Mouse (Mus musculus) ovary, postnatal 14 days (tissue): ENCODE measurements around the gene Sel1l3.

Experiments
- DNase-seq: peaks from one replicate; pipeline ENCODE4 v3.0.0; 2022; ENCODE audit warnings: low spot score

Sel1l3 gene

DNA sequence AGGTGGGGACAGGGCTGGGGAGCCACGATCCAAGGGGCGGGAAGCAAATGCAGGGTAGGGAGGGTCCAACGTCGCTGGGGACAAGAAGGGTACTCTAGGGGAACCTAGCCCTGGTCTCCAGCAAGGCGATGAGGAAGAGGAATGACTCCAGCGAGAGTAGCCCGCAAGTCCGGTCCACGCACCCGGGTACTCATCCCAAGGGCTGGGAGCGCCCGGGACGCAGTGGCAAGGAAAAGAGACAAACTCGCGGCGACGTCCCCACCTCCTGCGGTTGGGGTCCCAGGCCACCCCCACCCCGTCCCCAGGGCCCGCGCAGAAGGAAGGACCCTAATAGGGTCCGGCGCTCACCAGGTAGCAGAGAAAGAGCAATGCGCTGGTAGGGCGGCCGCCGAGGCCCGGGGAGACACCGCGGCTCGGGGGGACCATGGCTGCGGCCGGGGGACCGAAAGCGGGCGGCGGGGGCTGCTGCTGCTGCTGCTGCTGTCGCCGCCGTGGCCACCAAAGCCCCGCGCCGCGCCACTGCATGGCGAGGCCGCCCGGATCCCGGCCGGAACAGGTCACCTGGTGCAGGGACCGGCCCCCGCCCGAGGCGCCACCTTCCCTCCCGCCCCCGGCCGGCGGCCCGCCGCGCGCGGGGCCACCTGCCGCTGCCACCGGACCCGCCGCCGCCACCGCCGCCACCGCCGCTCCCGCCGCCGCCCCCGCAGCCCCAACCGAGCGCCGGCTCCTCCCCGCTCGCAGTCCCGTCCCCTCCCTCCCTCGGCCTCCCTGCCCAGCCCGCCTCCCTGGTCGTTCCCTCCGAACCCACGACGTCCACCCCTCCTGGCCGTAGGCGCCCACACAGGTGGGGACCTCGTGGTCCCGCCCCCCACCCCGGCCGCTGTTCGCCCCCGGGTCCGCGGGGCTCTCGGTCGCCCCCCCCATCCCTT lies 681 bp downstream of the Sel1l3 start:
- no peak for DNase-seq

DNA sequence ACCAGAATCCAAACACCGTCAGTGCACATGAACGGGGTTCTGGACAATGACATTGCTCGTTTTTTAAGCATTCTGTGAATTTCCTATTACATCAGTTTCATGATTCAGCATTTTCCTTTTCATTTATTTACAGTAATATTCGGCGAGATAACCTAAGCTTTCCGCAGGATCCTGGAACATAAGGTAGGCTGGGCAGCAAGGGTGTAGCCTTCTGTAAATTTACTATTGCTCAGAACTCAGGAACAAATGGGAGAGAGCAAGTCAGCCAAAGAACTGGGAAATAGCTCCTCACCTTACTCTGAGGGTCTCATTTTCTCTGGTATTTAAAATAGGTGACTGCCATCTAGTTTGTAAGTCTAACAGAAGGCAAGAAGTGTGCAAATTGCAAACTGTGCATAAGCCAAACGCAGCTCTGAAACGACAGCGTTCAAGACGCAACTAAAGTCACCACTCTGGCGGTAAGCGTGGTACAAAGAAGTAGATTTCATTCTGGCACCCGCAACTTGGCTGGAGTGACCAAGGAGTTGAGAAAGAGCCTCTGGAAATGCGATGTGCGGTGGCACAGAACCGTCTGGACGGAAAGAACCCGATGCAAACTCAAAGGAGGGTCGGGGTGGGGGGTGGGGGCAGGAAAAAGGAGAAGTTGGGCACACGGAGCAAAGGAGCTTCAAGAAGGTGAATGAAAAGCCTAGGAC lies 1.5 kb downstream of the Sel1l3 start:
- no peak for DNase-seq

DNA sequence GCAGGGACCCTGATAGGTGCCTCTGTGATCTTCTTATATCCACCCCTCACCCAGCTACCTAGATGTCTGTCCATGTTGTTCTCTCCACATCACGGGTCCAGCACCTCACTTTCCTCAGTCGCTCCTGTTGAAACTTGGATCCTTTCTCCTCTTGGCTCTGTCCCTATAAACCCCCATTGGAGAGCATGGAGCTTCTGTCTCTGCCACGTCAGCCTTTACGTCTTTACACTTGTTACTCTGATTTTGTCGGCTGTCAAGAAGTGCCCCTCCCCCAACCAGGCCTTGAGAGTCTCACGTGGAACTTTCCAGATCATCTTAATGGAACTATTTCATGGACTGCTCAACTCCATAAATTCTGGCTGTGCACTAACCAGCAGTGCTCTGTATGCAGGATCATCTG lies 2.5 kb downstream of the Sel1l3 start:
- no peak for DNase-seq

DNA sequence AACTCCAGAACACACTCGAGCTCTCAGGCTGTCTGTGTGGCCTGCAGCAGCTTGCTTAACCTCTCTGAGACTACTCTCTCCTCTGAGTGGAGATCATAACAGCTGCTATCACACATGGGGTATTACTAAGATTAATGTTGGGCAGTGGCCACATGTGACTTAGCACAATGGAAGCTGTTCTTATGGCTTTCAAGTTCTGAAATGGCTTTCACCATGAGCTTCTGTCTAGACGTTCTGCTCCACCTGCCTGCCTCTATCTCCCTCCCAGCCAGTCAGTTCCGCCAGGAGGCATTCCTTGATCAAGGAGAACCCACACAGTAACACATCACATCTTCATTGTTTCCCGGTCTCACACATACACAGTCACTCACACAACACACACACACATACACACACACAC lies 3.2 kb downstream of the Sel1l3 start:
- DNase-seq: no peak

DNA sequence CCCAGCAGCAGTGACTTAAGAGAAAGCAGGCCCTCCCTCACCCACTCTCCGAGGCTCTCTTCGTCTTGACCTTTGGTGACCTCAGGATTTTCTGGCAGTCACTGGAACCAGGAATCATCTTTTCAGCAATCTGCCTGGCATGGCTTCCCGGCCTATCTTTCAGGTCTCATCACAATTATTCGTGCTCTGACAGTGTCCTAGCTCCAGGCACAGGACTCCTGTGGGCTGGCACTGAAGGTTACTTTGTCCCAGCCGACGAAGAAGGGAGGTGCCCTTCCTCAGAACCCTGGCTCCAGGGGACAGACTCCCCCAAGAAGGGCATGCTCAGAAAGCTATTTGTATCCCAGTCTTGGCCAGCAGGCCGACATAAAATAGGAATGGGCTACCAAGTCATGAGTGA lies 4.0 kb downstream of the Sel1l3 start:
- DNase-seq: no peak

DNA sequence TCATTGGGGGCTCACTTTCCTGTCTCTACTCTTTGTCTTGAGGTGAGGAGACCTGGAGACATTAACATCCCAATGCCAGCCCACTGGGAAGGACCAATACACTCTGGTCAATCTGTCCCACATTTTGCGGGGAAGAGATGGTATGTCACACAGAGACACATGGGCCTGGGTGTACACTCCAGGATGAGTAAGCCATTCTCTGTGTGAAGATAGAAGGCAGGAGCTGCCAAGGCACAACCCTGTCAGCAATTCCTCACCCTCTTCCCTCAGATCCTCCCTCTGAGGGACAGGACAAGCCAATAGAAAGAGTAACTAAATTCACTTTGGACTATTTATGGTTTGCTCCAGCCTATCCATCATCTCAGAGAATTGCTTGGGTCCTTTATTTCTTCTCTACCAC lies 5.0 kb downstream of the Sel1l3 start:
- no peak for DNase-seq

DNA sequence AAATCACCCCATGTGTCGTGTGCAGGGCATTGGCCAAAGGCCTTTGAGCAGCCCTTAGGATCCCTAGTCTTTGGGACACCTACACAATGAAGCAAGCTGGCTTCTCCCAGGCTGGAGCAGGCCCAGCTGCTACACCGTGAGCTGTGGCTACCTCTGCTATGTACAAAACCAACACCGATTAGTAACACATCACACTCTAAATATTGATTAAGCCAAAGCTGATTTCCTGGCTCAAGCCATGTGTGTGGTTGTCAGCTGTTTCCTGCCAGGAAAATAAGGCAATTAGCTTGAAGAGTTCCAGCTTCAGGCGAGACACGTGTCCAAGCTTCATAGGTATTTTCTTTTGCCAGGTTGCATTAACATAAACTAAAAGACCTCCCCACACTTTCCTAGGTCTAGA lies 7.2 kb downstream of the Sel1l3 start:
- no peak for DNase-seq

DNA sequence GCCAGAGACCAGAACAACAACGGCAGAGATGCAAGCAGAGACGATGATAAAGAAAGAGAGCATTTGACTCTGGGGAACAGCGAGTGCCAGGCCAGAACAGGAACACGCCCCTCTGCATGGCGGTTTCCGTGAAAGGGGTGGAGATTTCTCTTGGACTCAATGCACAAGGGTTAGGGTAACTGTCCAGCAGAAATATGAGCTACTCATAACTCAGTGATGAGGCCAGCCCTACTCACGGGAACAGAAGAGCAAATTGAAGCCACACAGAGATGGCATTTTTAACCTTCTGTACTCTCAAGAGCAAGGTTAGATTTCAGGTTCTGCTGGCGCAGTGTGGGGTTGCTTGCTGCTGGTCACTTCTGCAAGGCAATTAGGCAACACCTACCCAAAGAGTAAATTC lies 11.0 kb downstream of the Sel1l3 start:
- DNase-seq: no peak

DNA sequence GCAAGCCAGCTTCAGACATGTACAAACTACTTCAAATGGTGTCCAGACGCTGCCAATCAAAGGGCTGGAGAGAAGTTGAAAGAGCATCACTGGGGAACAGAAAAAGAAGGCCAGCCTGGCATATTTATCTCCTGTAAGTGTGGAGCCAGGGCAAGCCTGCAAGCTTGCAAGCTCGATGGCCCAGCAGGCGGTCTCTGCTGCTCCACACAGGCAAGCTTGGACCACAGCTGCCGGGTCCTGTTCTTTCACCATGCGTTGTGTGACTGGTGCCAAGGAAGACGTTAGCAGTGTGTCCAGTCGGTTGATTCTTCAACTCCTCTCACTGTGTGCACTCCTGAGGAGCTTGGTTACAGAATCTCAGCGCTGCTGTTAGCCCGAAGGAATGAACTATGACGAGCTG lies 12.9 kb downstream of the Sel1l3 start:
- DNase-seq: no peak

DNA sequence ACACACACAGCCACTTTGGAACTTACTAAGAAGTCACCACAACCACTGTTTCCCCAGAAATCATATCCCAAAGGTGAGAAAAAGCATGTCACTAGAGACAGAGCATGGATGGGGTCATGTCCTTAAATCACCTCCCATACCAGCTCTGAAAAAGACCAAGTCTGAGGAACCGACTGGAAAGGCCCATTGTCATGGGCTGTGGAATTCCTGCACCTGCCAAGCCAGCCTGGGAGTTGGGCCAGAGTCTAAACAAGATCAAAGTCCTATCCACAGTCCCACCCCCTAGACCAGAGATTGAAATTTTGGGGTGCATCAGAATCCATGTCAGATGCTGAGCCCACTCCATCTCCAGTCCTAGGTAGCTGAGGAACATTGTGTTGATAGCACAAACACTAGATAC lies 15.3 kb downstream of the Sel1l3 start:
- DNase-seq: no peak

DNA sequence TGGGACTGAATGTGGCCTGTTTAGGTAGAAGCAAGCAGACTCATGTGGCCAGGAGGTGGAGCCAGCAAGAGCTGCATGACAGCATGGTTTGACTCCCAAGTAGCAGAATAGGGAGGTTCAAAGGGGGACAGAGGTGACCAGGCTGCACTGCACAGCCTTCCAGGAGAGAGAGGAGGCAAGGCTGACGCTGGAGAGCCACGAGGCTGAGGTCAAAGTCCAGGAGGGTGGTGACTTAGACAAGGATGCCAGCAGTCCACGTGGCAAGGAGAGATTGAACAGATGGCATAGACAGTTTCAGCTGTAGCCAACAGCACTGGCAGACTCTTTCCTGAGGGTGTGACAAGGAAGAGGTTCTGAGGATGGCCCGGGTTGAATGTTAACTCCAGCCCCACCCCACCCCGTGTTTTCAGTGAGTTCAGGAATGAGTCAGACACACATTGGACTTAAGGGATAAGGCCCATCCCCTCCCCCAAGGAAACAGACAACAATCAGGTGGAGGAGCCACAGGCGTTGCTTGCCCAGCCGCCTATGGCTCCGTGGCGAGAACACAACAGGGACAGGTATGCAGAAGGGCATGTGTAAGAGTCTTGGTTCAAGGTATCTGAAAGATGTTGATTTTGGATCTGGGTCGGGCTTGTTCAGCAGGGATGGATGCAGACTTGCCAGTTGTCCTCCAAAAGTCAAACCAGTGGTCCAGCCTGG lies 17.2 kb downstream of the Sel1l3 start:
- DNase-seq: no peak

DNA sequence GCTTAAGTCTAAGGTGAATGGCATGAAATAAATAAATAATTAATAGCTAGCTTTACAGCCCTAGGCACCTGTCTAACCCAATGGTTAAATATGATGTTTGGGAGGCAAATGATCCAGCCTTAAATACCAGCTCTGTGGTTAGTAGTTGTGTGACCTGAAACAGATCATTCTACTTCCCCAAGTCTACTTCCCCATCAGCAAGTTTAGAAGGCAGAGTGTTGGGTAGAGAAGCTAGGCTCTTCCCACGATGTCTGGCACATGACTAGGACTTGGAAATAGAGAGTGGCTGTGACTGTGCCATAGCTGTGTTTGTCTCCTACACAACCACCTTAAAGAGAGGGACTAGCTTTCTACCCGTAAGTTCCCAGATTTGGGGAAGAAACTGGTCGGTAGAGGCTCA lies 18.9 kb downstream of the Sel1l3 start:
- DNase-seq: no peak

DNA sequence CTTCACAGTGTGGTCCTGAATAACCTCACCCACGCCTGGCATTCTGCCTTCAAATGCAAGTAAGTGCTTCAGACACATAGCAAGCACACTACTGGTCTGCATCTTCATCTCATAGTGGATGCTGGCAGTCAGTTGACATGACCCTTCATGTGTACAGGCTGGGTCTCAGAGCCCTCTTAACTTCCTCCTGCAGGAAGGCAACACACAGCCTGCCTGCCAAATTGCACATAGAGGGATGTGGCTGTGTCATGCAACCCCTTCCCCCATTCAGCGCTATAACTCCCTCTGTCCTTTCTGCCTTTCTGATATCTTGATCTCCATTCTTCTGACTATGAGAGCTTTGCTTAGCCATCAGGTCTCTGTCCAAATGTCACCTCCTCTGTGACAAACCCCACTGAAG lies 19.3 kb downstream of the Sel1l3 start:
- no peak for DNase-seq

DNA sequence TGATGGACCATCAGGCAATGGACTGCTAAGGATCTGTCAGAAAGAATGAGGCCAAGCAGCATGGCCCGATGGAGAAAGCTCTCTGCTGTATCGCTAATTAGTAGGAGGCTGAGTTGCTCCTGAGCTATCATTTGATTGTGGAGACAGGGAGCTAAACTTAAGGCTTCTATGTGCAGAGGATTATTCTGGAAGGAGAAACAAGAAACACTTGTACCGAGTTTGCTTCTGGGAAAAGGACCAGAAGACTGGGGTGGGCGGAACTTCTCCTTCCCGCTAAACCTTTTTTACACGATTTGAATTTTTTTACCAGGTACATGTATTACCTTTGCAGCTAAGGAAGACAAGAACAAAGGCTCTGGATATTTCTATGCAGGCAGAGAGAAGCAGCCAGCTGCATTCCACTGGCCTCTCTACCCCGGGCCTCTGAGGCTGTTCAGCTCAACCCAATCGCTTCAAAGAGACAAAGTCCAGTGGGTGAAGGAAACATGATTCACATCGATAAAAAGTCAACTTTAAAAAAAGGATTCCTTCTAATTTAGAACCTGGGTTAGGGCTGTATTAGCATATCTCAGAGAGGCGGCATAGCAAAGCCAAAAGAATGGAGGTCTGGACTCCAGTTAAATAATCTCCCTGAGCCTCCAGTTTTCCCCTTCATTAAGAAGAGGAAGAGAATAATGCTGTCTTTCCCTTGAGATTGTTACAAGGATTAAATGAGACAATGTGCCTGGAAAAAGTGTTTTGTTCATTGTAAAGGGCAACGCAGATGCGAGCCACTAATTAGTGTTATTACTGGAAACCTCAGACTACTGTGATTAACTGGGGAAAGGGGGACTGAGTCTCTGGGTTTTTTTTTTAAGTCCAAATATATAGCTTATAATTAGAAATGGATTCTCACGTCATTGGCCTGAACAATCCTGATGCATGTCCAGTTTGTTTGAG lies 20.4 kb downstream of the Sel1l3 start:
- no peak for DNase-seq

DNA sequence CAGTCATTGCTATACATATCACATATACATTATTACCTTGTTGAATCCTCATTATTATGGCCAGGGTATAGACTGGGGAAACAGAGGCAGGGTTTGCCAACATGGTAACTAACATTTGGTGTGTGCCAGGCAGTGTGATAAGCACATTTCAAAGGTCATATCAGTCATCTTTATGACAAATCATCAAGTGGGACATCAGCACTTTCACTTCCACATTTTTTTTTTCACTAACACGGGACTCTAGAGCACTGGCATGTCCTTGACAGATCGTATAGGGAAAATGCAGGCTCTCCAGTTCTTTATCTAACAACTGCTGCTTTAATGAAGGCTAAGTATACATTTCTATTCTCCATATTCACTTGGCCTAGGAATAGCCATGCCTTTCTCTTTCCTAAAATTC lies 25.1 kb downstream of the Sel1l3 start:
- no peak for DNase-seq

DNA sequence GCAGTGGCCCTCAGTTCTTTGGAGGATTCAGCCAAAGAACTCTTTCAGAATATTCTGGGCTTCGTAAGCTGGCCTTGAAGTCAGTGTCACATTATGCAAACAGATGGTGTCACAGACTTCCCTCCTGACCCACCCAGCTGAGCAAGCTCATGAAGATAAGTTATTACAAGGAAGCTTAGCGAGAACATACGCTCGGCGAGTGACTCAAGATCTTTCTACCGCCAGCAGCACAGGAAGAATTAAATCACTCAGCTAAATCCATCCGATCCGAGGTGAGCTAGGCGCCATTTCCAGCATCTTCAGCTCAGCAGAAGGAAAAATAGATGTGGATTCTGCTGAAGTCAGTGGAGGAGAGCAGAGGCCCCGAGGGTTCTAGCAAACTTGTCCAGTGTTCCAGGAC lies 26.5 kb downstream of the Sel1l3 start:
- DNase-seq: no peak

DNA sequence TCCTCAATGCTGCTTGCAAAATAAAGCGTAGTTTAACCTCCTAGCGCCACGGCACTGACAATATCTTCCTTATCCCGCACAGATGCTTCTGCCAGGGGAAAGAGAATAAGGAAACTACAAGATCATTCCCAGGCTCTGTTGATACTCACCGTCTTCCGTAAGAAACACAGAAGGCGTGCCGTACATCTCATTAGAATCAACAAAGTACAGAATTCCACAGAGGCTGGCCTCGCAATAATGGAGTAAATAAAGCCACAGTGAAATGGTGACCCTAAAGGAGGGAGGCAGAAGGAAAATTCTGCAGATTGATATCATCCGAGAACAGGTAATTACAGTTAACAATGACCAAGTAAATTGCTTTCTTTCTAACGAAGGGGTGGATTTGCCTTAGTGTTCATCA lies 27.9 kb downstream of the Sel1l3 start:
- no peak for DNase-seq

DNA sequence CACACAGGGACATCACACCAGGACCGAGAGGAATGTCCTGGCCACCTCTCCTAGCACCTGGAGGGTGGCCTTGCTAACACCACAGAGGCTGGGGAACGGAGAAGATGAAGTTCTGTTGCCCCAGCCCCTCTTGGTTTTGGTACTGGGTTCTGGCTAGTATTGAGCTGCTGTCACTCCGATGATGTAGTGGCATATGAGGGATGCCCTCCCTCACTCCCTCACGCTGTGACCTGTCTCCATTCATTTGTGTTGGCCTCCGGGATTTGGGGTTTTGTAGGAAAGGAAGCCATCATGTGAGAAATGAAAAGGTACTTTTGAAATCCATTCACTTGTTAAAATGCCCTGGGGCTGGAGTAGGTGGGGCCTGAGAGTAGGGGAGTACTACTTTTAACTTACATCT lies 33.8 kb downstream of the Sel1l3 start:
- DNase-seq: no peak

DNA sequence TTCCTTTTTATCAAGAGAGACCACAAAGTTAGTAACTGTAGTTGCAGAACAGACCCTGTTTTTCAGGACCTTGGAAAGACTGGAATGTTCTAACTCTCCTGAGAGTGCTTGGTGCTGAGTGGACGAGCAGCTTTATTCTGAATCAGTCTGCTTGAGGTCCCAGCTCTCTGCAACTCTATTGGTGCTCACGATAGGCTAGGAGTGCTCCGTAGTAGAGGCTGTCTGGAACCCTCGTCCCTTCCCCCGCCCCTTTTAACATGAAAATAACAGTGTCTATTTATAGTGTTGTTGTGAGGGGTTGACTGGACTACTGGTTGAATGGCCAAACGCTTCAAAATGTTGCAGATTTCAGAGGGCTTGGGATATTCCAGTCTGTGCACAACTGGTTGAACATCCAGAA lies 37.0 kb downstream of the Sel1l3 start:
- DNase-seq: no peak

DNA sequence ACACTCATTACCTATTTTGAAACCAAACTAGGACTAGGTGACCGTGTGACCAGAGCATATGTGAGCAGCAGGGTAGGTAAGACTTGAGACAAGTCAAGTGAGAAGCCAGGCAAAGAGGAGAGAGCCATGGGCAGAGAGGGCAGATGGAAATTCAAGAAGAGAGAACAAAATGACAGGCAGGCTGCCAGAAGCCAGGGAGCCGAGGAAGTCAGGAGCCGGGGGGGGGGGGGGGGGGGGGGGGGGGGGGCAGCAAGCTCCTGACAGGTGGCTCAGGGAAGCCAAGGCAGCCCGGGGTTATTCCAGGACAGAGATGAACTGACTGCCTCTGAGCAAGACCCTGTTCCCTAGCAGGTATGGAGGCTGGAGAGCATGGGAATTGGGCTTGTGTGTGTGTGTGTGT lies 37.7 kb downstream of the Sel1l3 start:
- no peak for DNase-seq

DNA sequence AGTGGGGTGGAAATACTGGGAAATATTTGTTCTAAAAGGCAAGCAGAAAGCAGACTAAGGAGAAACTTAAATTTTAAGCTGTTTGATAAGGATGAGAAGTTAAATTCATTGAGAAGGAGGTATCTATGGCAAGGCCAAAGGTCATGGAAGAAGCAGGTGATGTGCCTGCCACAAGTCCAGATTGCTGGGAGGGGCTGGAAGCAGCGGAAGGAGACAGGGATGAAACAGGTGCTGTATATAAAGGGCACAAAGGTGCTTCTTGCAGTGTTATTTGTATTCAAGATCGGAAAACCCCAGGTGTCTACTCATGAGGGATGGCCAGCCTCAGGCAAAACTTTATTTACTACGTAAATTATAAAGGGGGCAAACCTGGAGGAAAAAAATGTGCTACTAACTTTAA lies 38.5 kb downstream of the Sel1l3 start:
- no peak for DNase-seq

DNA sequence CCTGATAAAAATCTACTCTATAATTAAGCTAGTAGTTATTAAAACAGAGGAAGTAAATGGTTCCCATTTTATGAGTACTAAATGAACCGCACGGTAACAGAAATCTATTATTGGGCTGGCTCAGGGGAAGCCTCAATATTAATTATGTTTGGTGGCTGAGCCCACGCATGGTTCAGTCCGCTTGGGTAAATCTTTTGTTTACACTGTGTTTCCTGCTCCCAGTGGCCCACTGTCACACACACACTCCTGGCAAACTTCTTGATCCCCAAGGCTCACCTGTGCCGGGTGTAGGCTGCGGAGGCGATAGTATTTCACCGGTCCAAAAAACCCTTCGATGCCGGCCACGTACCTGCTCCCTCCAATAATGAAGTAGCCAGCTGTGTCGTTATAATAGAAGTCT lies 39.3 kb downstream of the Sel1l3 start:
- DNase-seq: no peak
